Mouse (Mus musculus) midbrain, embryonic 11.5 days (tissue): ENCODE results near the gene Lyg2. TPM values are rescaled to one million over a fixed set of nuclear protein-coding genes. Genes with fewer than 3 reads are reported as not detected.

Experiments used
- polyA plus RNA-seq: library from polyadenylated mRNA; unstranded; fragments of >200 nt; fragmentation: Nextera tagmentation; extraction: Ambion mirVana; gene quantifications from 2 replicates; pipeline ENCODE4 v1.2.1, GENCODE M21; 2014

Gene Lyg2
- polyA plus RNA-seq, 1 experiment from 2014 or later = not detected

Other genes with a start within 250 kb of the Lyg2 start
- 0.61 and 0.66 TPM in 2 replicates for gene 2010300C02Rik, start 196.4 kb downstream of the Lyg2 start, polyA plus RNA-seq
- 19.8 and 21.1 TPM in 2 replicates for gene Tsga10, start 50.1 kb downstream of the Lyg2 start, polyA plus RNA-seq
- gene Lipt1, start 44.8 kb downstream of the Lyg2 start, polyA plus RNA-seq = 8.9 and 9.3 TPM in 2 replicates
- 27.7 and 27.8 TPM in 2 replicates for gene Mitd1, start 26.1 kb downstream of the Lyg2 start, polyA plus RNA-seq
- 229 and 237 TPM in 2 replicates for gene Mrpl30, start 26.0 kb downstream of the Lyg2 start, polyA plus RNA-seq
- not detected in 2 replicates for gene Lyg1, start 41.3 kb upstream of the Lyg2 start, polyA plus RNA-seq
- gene Txndc9, start 81.4 kb upstream of the Lyg2 start, polyA plus RNA-seq = 176 and 188 TPM in 2 replicates
- gene Eif5b, start 81.5 kb upstream of the Lyg2 start, polyA plus RNA-seq = 27.6 and 28.9 TPM in 2 replicates
- 31.6 and 38.0 TPM in 2 replicates for gene Rev1, start 213.3 kb upstream of the Lyg2 start, polyA plus RNA-seq